Mouse (Mus musculus): ENCODE results near the gene Gse1.

Gene Gse1

GRCm38 (mm10) chr8:120379015-120379414 is 150.8 kb downstream of the Gse1 start:
- no peak for DNase-seq

GRCm38 (mm10) chr8:120381865-120382264 is 153.6 kb downstream of the Gse1 start:
- no peak for DNase-seq

GRCm38 (mm10) chr8:120382436-120383203 is 154.4 kb downstream of the Gse1 start:
- peak; percentile 97 for DNase-seq

DNA sequence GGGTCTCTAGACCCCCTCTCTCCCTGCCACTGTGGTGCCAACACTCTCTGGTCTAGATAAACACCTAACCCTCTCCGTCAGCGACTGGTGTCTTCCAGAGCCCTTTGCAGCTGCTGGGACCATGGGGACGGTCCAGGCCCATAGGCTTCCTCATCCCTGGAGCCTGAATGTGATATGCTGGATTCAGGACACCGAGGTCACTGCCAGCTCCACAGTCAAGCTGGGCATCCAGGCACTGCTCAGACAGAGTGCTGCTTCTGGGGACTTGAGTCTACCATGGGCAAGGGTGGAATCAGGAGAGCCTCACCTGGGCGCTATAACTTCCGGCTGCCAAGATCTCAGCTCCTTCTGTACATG is 154.9 kb downstream of the Gse1 start:
- DNase-seq, result no peak

- DNase-seq, result peak; percentile 62
Measured at GRCm38 (mm10) chr8:120383713-120384112, 155.5 kb downstream of the Gse1 start.

DNA sequence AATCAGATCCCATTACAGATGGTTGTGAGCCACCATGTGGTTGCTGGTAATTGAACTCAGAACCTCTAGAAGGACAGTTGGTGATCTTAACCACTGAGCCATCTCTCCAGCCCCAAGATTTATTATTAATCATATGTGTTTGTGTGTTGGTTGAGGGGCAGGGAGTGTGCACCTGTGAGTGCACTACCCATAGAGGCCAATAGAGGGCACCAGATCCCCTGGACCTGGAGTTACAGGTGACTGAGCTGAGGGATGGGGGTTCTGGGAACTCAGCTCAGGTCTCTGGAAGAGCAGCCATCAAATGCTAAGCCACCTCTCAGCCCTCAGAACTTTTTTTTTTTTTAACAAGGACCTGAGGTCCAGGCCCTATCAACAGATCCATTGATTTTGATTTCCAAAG is 156.5 kb downstream of the Gse1 start:
- DNase-seq, result no peak

DNA sequence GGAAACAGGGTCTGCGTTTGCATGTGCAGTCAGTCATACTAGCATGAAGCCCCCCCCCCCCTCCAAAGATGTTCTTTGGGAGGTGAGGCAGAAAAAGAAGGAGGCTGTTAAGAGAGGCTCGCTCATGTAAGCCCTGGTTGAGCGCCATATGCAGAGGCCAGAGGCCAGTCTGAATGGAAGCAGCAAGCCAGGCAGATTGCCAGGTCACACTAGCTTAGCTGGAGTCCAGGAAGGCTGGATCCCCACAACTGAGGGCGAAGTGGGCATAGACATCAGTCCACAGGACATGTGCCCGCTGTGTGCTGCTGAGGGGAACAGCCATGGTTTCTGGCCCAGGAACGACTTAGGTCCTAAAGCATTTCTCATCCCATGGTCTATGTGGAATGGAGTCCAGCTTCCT is 160.0 kb downstream of the Gse1 start:
- no peak for DNase-seq

DNA sequence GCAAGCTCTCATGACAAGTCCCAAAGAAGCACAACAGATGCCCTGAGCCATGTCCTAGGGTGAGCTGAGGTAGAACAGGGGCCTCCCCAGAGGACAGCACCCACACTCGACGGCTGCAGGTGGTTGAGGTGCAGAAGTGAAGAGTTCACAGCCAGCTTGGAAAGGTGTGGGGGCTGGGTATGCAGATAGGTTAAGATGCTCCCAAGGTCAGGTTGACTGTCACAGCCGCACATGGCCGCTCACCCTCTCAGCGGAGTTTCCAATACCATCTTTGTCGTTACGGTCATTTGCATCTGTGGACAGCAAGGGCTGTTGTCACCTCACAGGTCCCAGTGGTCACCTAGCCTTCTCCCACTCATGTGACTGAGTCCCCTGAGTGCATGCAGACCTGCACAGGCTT is 162.3 kb downstream of the Gse1 start:
- no peak for DNase-seq

GRCm38 (mm10) chr8:120391856-120392255 is 163.6 kb downstream of the Gse1 start:
- no peak for DNase-seq

GRCm38 (mm10) chr8:120393085-120393484 is 164.8 kb downstream of the Gse1 start:
- DNase-seq, result no peak

DNA sequence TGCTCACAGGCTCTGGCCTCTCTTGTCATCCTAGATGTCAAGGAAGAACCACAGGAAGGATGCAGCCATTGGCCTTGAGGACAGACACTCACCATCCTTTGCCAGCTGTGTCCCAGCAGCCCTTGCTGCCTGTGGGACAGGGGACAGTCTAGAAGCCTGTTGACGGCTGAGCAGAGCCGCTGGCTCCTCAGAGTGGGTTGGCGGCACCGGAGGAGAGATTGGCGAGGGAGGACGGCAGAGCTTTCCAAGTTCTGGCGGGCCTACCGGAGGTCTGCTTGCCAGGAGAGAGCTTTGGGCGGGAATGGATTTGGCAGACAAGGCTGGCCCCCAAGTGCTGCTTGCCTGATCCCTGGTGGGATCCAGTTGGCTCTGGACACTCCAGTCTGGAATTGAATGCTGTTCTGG is 165.6 kb downstream of the Gse1 start:
- peak; percentile 63 for DNase-seq

DNA sequence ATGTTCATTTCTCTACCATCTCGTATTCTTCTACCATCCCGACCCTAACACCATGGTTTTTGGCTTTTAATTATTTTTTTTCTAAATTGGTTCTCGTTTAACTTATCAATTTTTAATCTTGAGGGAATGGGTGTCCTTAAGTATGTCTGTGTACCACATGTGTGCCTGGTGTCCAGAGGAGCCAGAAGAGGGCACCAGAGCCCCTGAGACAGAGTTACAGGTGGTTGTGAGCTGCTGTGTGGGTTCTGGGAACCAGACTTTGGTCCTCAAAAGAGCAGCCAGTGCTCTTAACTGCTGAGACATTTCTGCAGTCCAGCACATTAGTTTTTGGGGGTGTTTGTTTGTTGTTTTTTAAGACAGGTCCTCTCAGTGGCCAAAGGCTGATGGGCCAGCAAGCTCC is 167.6 kb downstream of the Gse1 start:
- DNase-seq, result no peak

DNA sequence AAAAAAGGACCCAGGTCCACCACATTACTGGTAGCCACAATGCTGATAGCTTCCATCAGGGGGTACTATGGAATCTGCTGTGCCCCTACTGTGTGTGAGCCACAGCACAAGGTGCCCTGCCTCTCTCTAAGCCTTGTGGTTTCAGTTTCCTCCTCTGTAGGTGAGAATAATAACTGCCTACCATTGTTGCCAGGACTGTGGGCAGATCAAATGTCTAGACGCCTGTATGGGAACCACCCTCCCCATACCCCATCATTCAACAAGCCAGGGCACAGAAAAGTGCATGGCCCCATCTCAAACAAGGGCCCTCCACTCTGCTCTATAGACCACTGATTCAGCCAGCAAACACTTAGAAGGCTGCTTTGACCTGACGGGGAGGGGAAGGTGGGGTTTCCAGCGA is 168.5 kb downstream of the Gse1 start:
- DNase-seq, result no peak

GRCm38 (mm10) chr8:120397444-120398411 is 169.5 kb downstream of the Gse1 start:
- no peak for DNase-seq

- DNase-seq, result no peak
Measured at GRCm38 (mm10) chr8:120399212-120399934, 171.1 kb downstream of the Gse1 start.

GRCm38 (mm10) chr8:120401216-120401615 is 173.0 kb downstream of the Gse1 start:
- DNase-seq, result no peak

DNA sequence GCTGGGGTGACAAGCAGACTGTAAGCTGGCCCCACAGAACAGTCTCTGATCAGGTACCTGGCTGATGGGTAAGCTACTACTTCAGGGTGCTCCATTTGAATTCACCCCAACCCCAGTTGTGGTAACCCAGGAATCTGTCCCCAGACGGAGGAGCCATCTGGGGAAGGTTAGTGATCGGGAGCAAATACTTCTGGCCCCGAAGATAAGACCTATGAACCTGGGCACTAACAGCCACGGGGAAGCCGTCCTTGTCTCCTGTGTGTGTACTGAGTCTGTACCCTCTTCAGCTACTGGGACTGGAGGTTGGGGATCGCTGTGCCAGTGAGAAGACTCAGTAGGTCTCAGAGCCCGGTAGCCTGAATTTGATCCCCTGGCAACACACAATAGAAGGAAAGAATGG is 173.5 kb downstream of the Gse1 start:
- DNase-seq, result no peak

DNA sequence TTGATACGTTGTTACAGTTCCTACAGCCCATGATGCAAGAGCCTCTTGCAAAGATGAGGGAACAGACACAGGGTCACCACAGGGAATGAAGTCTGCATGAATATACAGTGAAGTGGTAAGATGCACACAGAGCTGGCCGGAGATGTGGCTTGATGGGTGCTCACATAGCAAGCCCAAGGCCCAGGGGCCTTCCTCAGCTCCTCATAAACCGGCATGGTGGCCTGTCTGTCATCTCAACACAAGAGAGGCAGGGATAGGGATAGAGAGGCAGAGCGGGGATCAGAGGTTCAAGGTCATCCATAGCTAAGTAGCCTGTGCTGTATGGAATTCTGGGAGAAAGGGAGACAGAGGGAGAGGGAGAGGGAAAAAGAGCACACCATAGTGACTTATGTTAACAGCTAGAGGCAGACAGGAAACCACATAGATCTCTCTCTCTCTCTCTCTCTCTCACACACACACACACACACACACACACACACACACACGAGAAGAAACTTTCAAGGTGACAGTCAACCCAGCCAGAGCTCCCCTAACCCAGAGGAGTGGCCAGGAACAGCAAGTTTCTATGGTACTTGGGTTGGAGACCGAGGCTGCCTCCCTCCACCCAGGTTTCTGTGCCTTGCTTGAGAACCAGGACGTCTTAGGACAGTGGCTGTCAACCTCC is 175.5 kb downstream of the Gse1 start:
- no peak for DNase-seq

DNA sequence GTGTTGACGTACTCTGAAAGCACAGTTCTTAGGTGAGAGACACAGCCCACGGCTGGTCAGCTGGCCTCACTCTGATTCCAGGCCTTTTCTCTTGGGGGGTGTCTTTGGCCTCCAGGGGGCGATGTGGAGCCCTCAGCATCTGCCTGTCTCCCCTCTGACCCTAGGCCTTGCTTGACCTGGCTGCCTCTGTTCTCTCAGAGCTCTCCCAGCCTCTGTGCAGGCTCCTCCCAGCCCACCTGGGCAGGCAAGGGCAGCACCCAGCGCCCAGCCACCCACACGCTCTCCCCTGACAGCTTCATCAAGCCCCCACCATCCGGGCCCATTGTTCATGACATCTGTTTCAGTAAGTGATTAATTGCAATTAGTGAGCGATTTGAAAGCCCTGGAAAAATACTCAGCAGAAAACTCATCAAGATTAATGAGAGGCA is 176.4 kb downstream of the Gse1 start:
- peak; percentile 48 for DNase-seq

DNA sequence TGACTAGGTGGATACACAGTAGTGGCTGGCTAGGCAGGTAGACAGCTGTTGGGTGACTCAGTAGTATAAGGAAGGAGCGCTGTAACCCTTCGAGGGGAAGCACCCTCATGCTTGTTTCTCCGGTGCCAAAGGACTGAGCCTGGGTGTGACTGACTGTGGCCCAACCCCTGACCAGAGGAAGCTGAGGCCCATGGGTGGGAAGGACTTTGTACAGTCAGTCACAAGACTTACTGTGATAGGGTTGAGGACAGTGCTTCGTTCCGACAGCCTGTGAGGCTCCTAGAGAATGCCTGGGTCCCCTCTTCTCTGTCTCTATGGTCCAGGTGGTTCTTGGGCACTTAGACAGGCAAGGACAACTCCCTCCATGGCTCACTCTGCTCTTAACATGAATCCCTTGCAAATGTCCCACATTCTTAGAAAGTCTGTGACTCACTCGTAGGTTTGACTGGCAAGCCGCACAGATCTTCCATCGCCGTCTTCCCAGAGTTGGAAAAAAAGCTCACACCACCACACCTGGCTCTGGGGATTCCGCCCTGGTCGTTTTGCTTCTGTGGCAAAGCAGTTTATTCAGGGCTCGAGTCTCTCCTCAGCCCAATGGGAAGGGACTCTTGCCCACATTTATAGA is 177.9 kb downstream of the Gse1 start:
- DNase-seq, result no peak

- DNase-seq, result no peak
Measured at GRCm38 (mm10) chr8:120407701-120408240, 179.5 kb downstream of the Gse1 start.

Measured in cerebellum, adult 8-10 months (tissue).